Mouse (Mus musculus): ENCODE measurements around the gene Prss28. TPM values are rescaled to one million over a fixed set of nuclear protein-coding genes. Genes with fewer than 3 reads are reported as not detected.

Gene Prss28
- polyA plus RNA-seq, 1 experiment from 2014 or later = 0.19 TPM

GRCm38 (mm10) chr17:25361291-25361690 is 52.8 kb downstream of the Prss28 start:
- H3K9ac ChIP-seq = no peak overlapping the region
- no peak overlapping the region for H3K27ac ChIP-seq
- no peaks in the 10 kb centered on the region for H3K4me1 ChIP-seq
- H3K36me3 ChIP-seq = no peaks in the 10 kb centered on the region
- no peak for ATAC-seq (ENCODE audit: insufficient number of reproducible peaks, insufficient read depth, low FRiP score, low TSS enrichment)
- H3K27me3 ChIP-seq = no peaks in the 10 kb centered on the region
- H3K4me3 ChIP-seq = no peak overlapping the region
- H3K4me2 ChIP-seq (replicated peaks) = no peak overlapping the region
- H3K9me3 ChIP-seq = no peaks in the 10 kb centered on the region
- 72% methylated on average over 2 of the region's 2 CpGs for WGBS

Other genes with a start within 250 kb of the Prss28 start
- 13.2 and 15.5 TPM in 2 replicates for gene Tmem204, start 225.1 kb upstream of the Prss28 start, polyA plus RNA-seq (2016; fragmentation: Nextera tagmentation; extraction: Ambion mirVana)
- gene Telo2, start 192.7 kb upstream of the Prss28 start, polyA plus RNA-seq (2016; fragmentation: Nextera tagmentation; extraction: Ambion mirVana) = 49.1 and 51.0 TPM in 2 replicates
- gene Ptx4, start 187.9 kb upstream of the Prss28 start, polyA plus RNA-seq (2016; fragmentation: Nextera tagmentation; extraction: Ambion mirVana) = 0.48 and 0.88 TPM in 2 replicates
- gene Clcn7, start 175.3 kb upstream of the Prss28 start, polyA plus RNA-seq (2016; fragmentation: Nextera tagmentation; extraction: Ambion mirVana) = 27.1 and 27.4 TPM in 2 replicates
- not detected in 2 replicates for gene Ccdc154, start 146.2 kb upstream of the Prss28 start, polyA plus RNA-seq (2016; fragmentation: Nextera tagmentation; extraction: Ambion mirVana)
- not detected in 2 replicates for gene Gm38655, start 133.2 kb upstream of the Prss28 start, polyA plus RNA-seq (2016; fragmentation: Nextera tagmentation; extraction: Ambion mirVana)
- 35.1 and 35.3 TPM in 2 replicates for gene BC003965, start 124.1 kb upstream of the Prss28 start, polyA plus RNA-seq (2016; fragmentation: Nextera tagmentation; extraction: Ambion mirVana)
- gene Unkl, start 120.2 kb upstream of the Prss28 start, polyA plus RNA-seq (2016; fragmentation: Nextera tagmentation; extraction: Ambion mirVana) = 10.6 and 12.9 TPM in 2 replicates
- gene Gnptg, start 68.5 kb upstream of the Prss28 start, polyA plus RNA-seq (2016; fragmentation: Nextera tagmentation; extraction: Ambion mirVana) = 34.1 and 34.9 TPM in 2 replicates
- 63.7 and 65.8 TPM in 2 replicates for gene Tsr3, start 68.5 kb upstream of the Prss28 start, polyA plus RNA-seq (2016; fragmentation: Nextera tagmentation; extraction: Ambion mirVana)
- 1.5 and 1.9 TPM in 2 replicates for gene Baiap3, start 52.3 kb upstream of the Prss28 start, polyA plus RNA-seq (2016; fragmentation: Nextera tagmentation; extraction: Ambion mirVana)
- gene Ube2i, start 34.0 kb upstream of the Prss28 start, polyA plus RNA-seq (2016; fragmentation: Nextera tagmentation; extraction: Ambion mirVana) = 782 and 798 TPM in 2 replicates
- not detected in 2 replicates for gene Prss34, start 10.3 kb upstream of the Prss28 start, polyA plus RNA-seq (2016; fragmentation: Nextera tagmentation; extraction: Ambion mirVana)
- gene Prss29, start 10.0 kb downstream of the Prss28 start, polyA plus RNA-seq (2016; fragmentation: Nextera tagmentation; extraction: Ambion mirVana) = not detected in 2 replicates
- not detected in 2 replicates for gene Tpsab1, start 36.9 kb downstream of the Prss28 start, polyA plus RNA-seq (2016; fragmentation: Nextera tagmentation; extraction: Ambion mirVana)
- not detected in 2 replicates for gene Tpsb2, start 57.7 kb downstream of the Prss28 start, polyA plus RNA-seq (2016; fragmentation: Nextera tagmentation; extraction: Ambion mirVana)
- gene Tpsg1, start 60.6 kb downstream of the Prss28 start, polyA plus RNA-seq (2016; fragmentation: Nextera tagmentation; extraction: Ambion mirVana) = 0.31 TPM in 1 of 2 replicates, not detected in the other
- gene Cacna1h, start 125.1 kb downstream of the Prss28 start, polyA plus RNA-seq (2016; fragmentation: Nextera tagmentation; extraction: Ambion mirVana) = 8.7 and 11.9 TPM in 2 replicates
- gene Tekt4, start 146.0 kb downstream of the Prss28 start, polyA plus RNA-seq (2016; fragmentation: Nextera tagmentation; extraction: Ambion mirVana) = 0.13 and 0.22 TPM in 2 replicates
- gene Sstr5, start 188.6 kb downstream of the Prss28 start, polyA plus RNA-seq (2016; fragmentation: Nextera tagmentation; extraction: Ambion mirVana) = 0.47 and 0.55 TPM in 2 replicates

All from embryonic facial prominence, embryonic 12.5 days (tissue).